Mouse (Mus musculus): ENCODE measurements around the gene Cyb5r4. TPM values are rescaled to one million over a fixed set of nuclear protein-coding genes. Genes with fewer than 3 reads are reported as not detected.
"Not testable (repeated sequence)": the region's sequence is repeated elsewhere in the genome, so short reads cannot be mapped to it uniquely, and the experiment has no call there.

Cyb5r4 gene
- polyA plus RNA-seq, 1 experiment from 2014 or later: 53.8 TPM

DNA sequence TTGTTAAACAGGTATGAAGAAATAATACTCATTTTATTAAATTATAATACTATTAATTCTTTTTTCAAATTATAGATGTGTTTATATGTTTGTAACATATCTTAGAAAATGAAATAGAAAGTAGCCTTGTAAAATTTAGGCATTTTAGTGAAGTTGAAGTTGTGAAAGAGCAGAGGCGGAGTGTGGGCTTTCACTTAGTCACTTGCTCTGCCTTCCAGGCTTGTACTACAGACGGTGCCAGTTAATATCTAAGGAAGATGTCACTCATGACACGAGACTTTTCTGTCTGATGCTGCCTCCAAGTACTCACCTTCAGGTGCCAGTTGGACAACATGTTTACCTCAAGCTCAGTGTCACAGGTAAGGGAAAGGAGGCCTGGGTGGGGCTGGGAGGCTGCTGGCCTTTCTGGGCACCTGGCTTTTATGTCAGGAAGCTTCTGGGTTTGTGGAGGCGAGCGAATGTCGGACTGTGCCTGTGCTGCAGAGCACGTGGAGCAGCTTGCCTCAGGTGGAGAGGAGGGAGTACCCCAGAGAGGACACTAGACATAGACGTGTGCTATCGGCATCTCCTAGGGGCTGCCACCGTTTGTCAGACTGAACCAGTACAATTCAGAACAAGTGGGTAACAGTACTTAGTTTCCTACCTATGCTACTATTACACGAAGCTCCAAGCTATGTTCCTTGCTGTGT lies 33.9 kb downstream of the Cyb5r4 start:
- no peak overlapping the region for H3K9ac ChIP-seq (ENCODE audit: low read length)
- H3K9me3 ChIP-seq (replicated peaks; ENCODE audit: control insufficient read depth, low read length): no peaks in the 10 kb centered on the region
- H3K27ac ChIP-seq (ENCODE audit: low read length): no peak overlapping the region
- H3K4me1 ChIP-seq (ENCODE audit: control insufficient read depth, insufficient read depth, low read length): no peaks in the 10 kb centered on the region
- H3K27me3 ChIP-seq (ENCODE audit: control insufficient read depth, insufficient read depth, low read length): no peaks in the 10 kb centered on the region
- H3K36me3 ChIP-seq (ENCODE audit: control insufficient read depth, insufficient read depth): peaks cover 22% of the 10 kb centered on the region
- ATAC-seq (replicated peaks; ENCODE audit: extremely low read depth, insufficient read depth, low FRiP score): no peak
- H3K4me3 ChIP-seq (ENCODE audit: low read length): no peak overlapping the region
- 87% methylated on average over 11 of the region's 11 CpGs for WGBS
- no peak overlapping the region for H3K4me2 ChIP-seq (ENCODE audit: low read depth, low read length)

- H3K4me2 ChIP-seq (ENCODE audit: low read depth, low read length): no peak overlapping the region
- no peak overlapping the region for H3K27ac ChIP-seq (ENCODE audit: low read length)
- H3K4me1 ChIP-seq (ENCODE audit: control insufficient read depth, insufficient read depth, low read length): no peaks in the 10 kb centered on the region
Observed at GRCm38 (mm10) chr9:87062337-87062736, 40.5 kb downstream of the Cyb5r4 start.

DNA sequence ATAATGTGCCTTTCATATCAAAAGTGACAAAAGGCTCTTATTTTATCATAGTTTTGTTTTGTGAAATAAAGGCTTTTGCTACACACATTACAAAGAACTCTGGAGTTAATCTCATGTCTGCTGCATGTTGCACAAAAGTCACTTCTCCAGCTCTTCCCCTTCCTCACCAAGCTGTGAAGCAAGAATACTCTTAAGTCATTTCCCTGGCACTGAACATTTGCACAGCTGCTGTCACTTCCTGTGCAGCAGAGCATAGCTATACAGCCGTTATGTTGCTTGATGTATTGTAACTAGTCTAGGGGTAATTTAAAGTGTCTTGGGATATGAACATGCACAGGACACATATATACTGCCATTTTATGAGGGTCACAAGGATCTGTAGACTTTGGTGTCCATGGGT lies 46.3 kb downstream of the Cyb5r4 start:
- H3K9me3 ChIP-seq (replicated peaks; ENCODE audit: control insufficient read depth, low read length): no peaks in the 10 kb centered on the region
- no peak overlapping the region for H3K4me2 ChIP-seq (ENCODE audit: low read depth, low read length)
- H3K27ac ChIP-seq (ENCODE audit: low read length): no peak overlapping the region
- no peak overlapping the region for H3K9ac ChIP-seq (ENCODE audit: low read length)
- H3K4me1 ChIP-seq (ENCODE audit: control insufficient read depth, insufficient read depth, low read length): no peaks in the 10 kb centered on the region
- no peak for ATAC-seq (replicated peaks; ENCODE audit: extremely low read depth, insufficient read depth, low FRiP score)
- peaks cover 22% of the 10 kb centered on the region for H3K36me3 ChIP-seq (ENCODE audit: control insufficient read depth, insufficient read depth)
- H3K4me3 ChIP-seq (ENCODE audit: low read length): no peak overlapping the region
- H3K27me3 ChIP-seq (ENCODE audit: control insufficient read depth, insufficient read depth, low read length): no peaks in the 10 kb centered on the region
- 80% methylated on average over 1 of the region's 1 CpGs for WGBS

More at GRCm38 (mm10) chr9:87062337-87062736, 40.5 kb downstream of the Cyb5r4 start:
- ATAC-seq (replicated peaks; ENCODE audit: extremely low read depth, insufficient read depth, low FRiP score): no peak
- no peak overlapping the region for H3K9ac ChIP-seq (ENCODE audit: low read length)
- H3K9me3 ChIP-seq (replicated peaks; ENCODE audit: control insufficient read depth, low read length): no peaks in the 10 kb centered on the region
- H3K27me3 ChIP-seq (ENCODE audit: control insufficient read depth, insufficient read depth, low read length): no peaks in the 10 kb centered on the region
- 75% methylated on average over 5 of the region's 5 CpGs for WGBS
- peaks cover 20% of the 10 kb centered on the region for H3K36me3 ChIP-seq (ENCODE audit: control insufficient read depth, insufficient read depth)
- no peak overlapping the region for H3K4me3 ChIP-seq (ENCODE audit: low read length)

DNA sequence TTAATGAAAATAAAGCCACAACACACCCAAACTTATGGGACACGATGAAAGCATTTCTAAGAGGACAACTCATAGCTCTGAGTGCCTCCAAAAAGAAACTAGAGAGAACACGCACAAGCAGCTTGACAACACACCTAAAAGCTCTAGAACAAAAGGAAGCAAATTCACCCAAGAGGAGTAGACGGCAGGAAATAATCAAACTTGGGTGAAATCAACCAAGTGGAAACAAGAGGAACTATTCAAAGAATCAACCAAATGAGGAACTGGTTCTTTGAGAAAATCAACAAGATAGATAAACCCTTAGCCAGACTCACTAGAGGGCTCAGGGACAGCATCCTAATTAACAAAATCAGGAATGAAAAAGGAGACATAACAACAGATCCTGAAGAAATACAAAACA lies 49.8 kb downstream of the Cyb5r4 start:
- H3K4me1 ChIP-seq (ENCODE audit: control insufficient read depth, insufficient read depth, low read length); ATAC-seq (replicated peaks; ENCODE audit: extremely low read depth, insufficient read depth, low FRiP score); H3K4me3 ChIP-seq (ENCODE audit: low read length); H3K27ac ChIP-seq (ENCODE audit: low read length); H3K9ac ChIP-seq (ENCODE audit: low read length); H3K4me2 ChIP-seq (ENCODE audit: low read depth, low read length); H3K9me3 ChIP-seq (replicated peaks; ENCODE audit: control insufficient read depth, low read length); H3K27me3 ChIP-seq (ENCODE audit: control insufficient read depth, insufficient read depth, low read length): not testable (repeated sequence)
- 91% methylated on average over 3 of the region's 3 CpGs for WGBS
- H3K36me3 ChIP-seq (ENCODE audit: control insufficient read depth, insufficient read depth): peaks cover 17% of the 10 kb centered on the region

DNA sequence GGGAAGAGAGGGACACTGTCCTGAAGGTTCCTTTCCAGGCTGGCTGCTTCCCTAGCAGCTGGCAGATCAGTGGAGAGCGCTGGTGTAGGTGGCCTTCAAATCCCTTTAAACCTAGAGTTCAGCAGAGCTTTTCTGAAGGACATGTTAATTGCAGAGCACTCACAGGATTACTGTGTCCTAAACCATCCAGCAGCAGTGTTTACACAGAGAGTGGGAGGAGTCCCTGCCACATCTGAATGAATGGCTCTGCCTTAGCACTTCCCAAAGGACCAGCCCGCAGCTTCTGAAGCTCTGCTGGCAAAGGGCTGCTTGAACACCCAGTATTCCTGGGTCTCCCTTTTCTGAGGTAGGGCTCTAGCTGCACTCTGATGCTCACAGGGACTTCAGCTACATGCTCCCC lies 56.1 kb downstream of the Cyb5r4 start:
- Histone ChIP-seq H3K4me1 (ENCODE audit: control insufficient read depth, insufficient read depth, low read length) (peaks cover 6% of the 10 kb centered on the region; the same call in 1 of the 2 replicates), H3K27me3 (ENCODE audit: control insufficient read depth, insufficient read depth, low read length) (no peaks in the 10 kb centered on the region), H3K27ac (ENCODE audit: low read length) (peak overlapping the region; percentile 46; the same call in 1 of the 2 replicates), H3K4me2 (ENCODE audit: low read depth, low read length) (no peak overlapping the region), H3K36me3 (ENCODE audit: control insufficient read depth, insufficient read depth) (no peaks in the 10 kb centered on the region), H3K9me3 (replicated peaks; ENCODE audit: control insufficient read depth, low read length) (no peaks in the 10 kb centered on the region), H3K9ac (ENCODE audit: low read length) (no peak overlapping the region), H3K4me3 (ENCODE audit: low read length) (no peak overlapping the region)
- ATAC-seq (replicated peaks; ENCODE audit: extremely low read depth, insufficient read depth, low FRiP score): no peak
- 38% methylated on average over 2 of the region's 2 CpGs for WGBS

- Histone ChIP-seq H3K9me3 (replicated peaks; ENCODE audit: control insufficient read depth, low read length) (no peaks in the 10 kb centered on the region), H3K4me3 (ENCODE audit: low read length) (no peak overlapping the region), H3K27me3 (ENCODE audit: control insufficient read depth, insufficient read depth, low read length) (no peaks in the 10 kb centered on the region), H3K27ac (ENCODE audit: low read length) (no peak overlapping the region), H3K4me1 (ENCODE audit: control insufficient read depth, insufficient read depth, low read length) (peaks cover 6% of the 10 kb centered on the region; the same call in 1 of the 2 replicates), H3K36me3 (ENCODE audit: control insufficient read depth, insufficient read depth) (no peaks in the 10 kb centered on the region), H3K9ac (ENCODE audit: low read length) (no peak overlapping the region), H3K4me2 (ENCODE audit: low read depth, low read length) (no peak overlapping the region)
- ATAC-seq (replicated peaks; ENCODE audit: extremely low read depth, insufficient read depth, low FRiP score): no peak
- WGBS: 57% methylated on average over 2 of the region's 2 CpGs
Observed at GRCm38 (mm10) chr9:87079511-87079910, 57.7 kb downstream of the Cyb5r4 start.

- Histone ChIP-seq H3K4me3 (ENCODE audit: low read length) (no peak overlapping the region), H3K9ac (ENCODE audit: low read length) (no peak overlapping the region), H3K4me1 (ENCODE audit: control insufficient read depth, insufficient read depth, low read length) (no peaks in the 10 kb centered on the region), H3K9me3 (replicated peaks; ENCODE audit: control insufficient read depth, low read length) (no peaks in the 10 kb centered on the region), H3K27me3 (ENCODE audit: control insufficient read depth, insufficient read depth, low read length) (no peaks in the 10 kb centered on the region), H3K27ac (ENCODE audit: low read length) (no peak overlapping the region), H3K4me2 (ENCODE audit: low read depth, low read length) (no peak overlapping the region), H3K36me3 (ENCODE audit: control insufficient read depth, insufficient read depth) (no peaks in the 10 kb centered on the region)
- 85% methylated on average over 4 of the region's 4 CpGs for WGBS
- ATAC-seq (replicated peaks; ENCODE audit: extremely low read depth, insufficient read depth, low FRiP score): no peak
Observed at GRCm38 (mm10) chr9:87086991-87087390, 65.2 kb downstream of the Cyb5r4 start.

- 54% methylated on average over 2 of the region's 2 CpGs for WGBS
- ATAC-seq (replicated peaks; ENCODE audit: extremely low read depth, insufficient read depth, low FRiP score): no peak
- Histone ChIP-seq H3K27ac (ENCODE audit: low read length) (no peak overlapping the region), H3K9ac (ENCODE audit: low read length) (no peak overlapping the region), H3K27me3 (ENCODE audit: control insufficient read depth, insufficient read depth, low read length) (no peaks in the 10 kb centered on the region), H3K4me2 (ENCODE audit: low read depth, low read length) (no peak overlapping the region), H3K4me3 (ENCODE audit: low read length) (no peak overlapping the region), H3K36me3 (ENCODE audit: control insufficient read depth, insufficient read depth) (no peaks in the 10 kb centered on the region), H3K4me1 (ENCODE audit: control insufficient read depth, insufficient read depth, low read length) (no peaks in the 10 kb centered on the region), H3K9me3 (replicated peaks; ENCODE audit: control insufficient read depth, low read length) (no peaks in the 10 kb centered on the region)
Observed at GRCm38 (mm10) chr9:87097989-87098388, 76.2 kb downstream of the Cyb5r4 start.

- Histone ChIP-seq H3K4me1 (ENCODE audit: control insufficient read depth, insufficient read depth, low read length) (no peaks in the 10 kb centered on the region), H3K36me3 (ENCODE audit: control insufficient read depth, insufficient read depth) (no peaks in the 10 kb centered on the region), H3K9ac (ENCODE audit: low read length) (no peak overlapping the region), H3K4me3 (ENCODE audit: low read length) (no peak overlapping the region), H3K4me2 (ENCODE audit: low read depth, low read length) (no peak overlapping the region), H3K27ac (ENCODE audit: low read length) (no peak overlapping the region), H3K9me3 (replicated peaks; ENCODE audit: control insufficient read depth, low read length) (no peaks in the 10 kb centered on the region), H3K27me3 (ENCODE audit: control insufficient read depth, insufficient read depth, low read length) (no peaks in the 10 kb centered on the region)
- 67% methylated on average over 5 of the region's 5 CpGs for WGBS
- no peak for ATAC-seq (replicated peaks; ENCODE audit: extremely low read depth, insufficient read depth, low FRiP score)
Observed at GRCm38 (mm10) chr9:87115019-87115418, 93.2 kb downstream of the Cyb5r4 start.

Measured in heart, embryonic 16.5 days (tissue).